Mouse (Mus musculus) small intestine, adult 2 months (tissue): Measurements from ENCODE around the gene Nutm1.

ENCODE experiments used
- CTCF ChIP-seq: fragments of 200-500 bp; IDR thresholded peaks from 2 replicates; pipeline ENCODE4 v1.5.1; 2012; ENCODE audit warnings: low read depth, mild to moderate bottlenecking, control low read depth, inconsistent platforms, low read length, moderate library complexity, mixed read lengths; ENCODE audit not compliant: insufficient replicate concordance, insufficient read length; ENCODE audit errors: extremely low read depth
- POLR2A ChIP-seq: fragments of 200-500 bp; IDR thresholded peaks from 2 replicates; pipeline ENCODE4 v1.6.1; 2012; ENCODE audit warnings: low read depth, mild to moderate bottlenecking, control low read depth, inconsistent platforms, low read length, moderate library complexity

- TF ChIP-seq CTCF (no peak), POLR2A (no peak)
Measured at GRCm38 (mm10) chr2:112262779-112263295, 3.7 kb upstream of the Nutm1 start.
